Mouse (Mus musculus) liver, adult 2 months (tissue): ENCODE measurements around the gene Apobr.

ENCODE experiments used
- CTCF ChIP-seq: fragments of 200-500 bp; IDR thresholded peaks from 2 replicates; pipeline ENCODE4 v1.5.1; 2011; ENCODE audit warnings: low read depth, low read length, control low read depth
- POLR2A ChIP-seq: fragments of 200-500 bp; IDR thresholded peaks from 2 replicates; pipeline ENCODE4 v1.6.1; 2011; ENCODE audit warnings: low read length, control low read depth; ENCODE audit not compliant: insufficient read depth; ENCODE audit errors: extremely low read depth

- no peak for TF ChIP-seq CTCF
- TF ChIP-seq POLR2A: no peak
These were observed 46.2 kb downstream of the Apobr start, which contains the start of gene Nupr1 for GRCm38 (mm10) chr7:126630824-126631518.
